Mouse (Mus musculus): ENCODE data around the gene Cage1.

The Cage1 gene

GRCm38 (mm10) chr13:38037044-38037687 lies at the start of gene Cage1:
TSS of gene Cage1 (minus strand) at chr13:38037069.
- DNase-seq (ENCODE audit: low spot score in 2 of 2): peak; percentile 96 to 97

DNA sequence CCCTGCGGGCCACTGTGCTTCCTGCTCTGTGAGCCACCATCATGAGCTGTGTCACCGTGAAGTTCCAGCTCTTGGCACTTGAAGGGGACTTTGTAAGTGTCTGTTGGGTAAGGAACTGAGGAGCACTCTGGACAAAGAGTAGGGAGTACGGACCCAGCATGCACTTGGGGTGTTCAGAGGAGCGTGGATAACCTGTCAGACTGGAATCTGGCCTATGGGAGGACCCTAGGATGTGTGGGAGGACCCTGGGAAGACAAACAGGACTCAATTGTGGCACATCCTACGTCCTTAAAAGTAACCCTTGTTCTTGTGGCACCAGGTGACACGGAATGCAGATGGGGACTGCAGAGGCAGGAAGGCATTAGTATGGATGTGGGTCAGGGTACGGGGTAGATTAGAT lies 44.3 kb upstream of the Cage1 start:
- no peak for DNase-seq (ENCODE audit: low spot score in 2 of 2)

DNA sequence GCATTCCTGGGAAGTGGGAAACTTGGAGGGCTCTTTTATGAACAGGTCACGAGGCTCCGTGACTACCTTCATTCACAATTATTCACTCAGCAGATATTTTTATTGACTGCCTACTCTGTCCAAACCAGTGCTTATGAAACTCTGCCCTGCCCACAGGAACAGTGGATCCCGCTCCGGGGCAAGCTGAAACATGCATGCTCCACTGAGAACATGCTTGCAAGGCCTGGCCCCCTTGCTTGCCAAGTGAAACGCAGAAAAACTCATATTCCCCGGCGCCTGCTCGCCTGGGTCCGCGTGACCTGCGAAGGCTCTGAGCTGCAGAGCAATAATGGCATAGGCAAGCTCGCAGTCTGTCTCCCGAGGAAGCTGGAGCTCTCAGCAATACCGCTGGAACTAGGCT lies 43.9 kb upstream of the Cage1 start:
- no peak for DNase-seq (ENCODE audit: low spot score in 2 of 2)

DNA sequence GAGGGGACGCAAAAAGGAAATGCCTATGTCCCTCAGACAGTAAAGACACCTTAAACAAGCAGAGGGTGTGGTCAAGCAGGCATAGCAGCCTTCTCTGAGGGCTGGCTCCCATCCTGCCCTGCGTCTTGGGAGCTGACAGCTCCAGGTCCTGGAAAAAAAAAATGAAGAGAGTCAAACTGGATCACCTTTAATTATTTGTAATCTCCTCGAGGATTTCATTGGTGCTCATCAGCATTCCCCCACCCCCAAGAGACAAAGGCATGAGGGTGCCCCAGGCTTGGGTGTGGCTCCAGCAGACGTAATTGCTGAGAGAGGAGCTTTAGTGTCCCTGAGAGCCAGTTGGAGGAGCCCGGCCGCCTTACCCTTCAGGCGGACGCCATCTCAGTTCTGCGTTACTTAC lies 43.1 kb upstream of the Cage1 start:
- no peak for DNase-seq (ENCODE audit: low spot score in 2 of 2)

- DNase-seq (ENCODE audit: low spot score in 2 of 2): no peak
Measured at GRCm38 (mm10) chr13:38079366-38079765, 42.5 kb upstream of the Cage1 start.

GRCm38 (mm10) chr13:38078836-38079235 lies 42.0 kb upstream of the Cage1 start:
- no peak for DNase-seq (ENCODE audit: low spot score in 2 of 2)

DNA sequence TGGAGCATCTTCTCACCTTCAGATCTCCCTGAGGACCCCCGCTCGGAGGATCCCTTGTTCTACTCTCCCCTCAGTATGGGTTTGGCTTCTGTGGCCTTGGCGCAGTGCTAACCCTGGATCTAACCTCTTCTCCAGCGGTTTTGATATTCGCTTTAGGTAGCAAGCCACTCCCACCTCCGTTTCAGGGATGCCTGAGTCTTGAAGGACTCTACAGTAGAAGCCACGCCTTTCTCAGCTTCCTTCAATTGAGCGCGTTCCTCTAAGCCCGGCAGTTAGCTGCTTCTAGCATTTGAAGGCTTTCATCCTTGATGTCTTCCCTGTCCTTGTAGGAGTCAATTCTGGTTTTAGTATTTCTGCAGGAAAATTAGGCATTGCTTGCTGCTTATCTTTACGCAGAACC lies 40.2 kb upstream of the Cage1 start:
- DNase-seq (ENCODE audit: low spot score in 2 of 2): no peak

DNA sequence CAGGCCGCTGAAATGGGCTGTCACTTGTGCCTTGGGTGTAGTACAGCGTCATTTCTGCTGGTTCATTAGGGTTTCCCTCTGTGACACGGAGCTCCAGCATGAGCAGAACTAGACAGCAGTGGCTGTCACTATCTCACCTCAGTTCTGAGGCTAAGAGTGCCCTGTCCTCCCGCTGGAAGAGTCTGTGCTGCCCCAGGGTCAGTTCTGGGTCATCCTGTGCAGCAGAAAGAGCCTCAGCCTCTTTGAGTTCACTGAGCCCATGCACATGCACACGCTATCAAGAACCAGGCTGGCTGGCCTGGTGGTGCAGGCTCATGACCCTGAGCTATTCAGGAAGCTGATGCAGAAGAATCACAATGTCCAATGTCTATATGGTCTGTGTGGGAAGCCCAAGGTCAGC lies 37.5 kb upstream of the Cage1 start:
- no peak for DNase-seq (ENCODE audit: low spot score in 2 of 2)

- no peak for DNase-seq (ENCODE audit: low spot score in 2 of 2)
Measured at GRCm38 (mm10) chr13:38073374-38074307, 36.8 kb upstream of the Cage1 start.

DNA sequence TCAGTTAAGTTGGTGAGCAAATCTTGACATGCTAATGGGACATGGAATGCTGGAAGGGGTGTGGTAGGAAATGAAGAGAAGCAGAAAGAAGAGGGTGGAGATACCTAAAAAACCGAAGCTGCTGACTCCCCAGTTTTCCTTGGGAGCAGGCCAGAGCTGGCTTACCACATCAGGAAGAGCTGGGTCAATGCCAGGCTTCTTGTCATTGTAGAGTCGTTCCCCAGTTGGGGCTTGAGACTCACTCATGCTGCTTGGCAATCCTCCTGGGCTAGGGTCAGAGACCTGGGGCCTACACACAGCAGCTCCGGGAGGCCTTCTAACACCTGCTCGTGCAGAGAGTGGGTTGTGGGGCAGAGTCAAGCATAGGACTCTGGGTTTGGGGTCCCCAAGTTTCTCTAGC lies 34.1 kb upstream of the Cage1 start:
- no peak for DNase-seq (ENCODE audit: low spot score in 2 of 2)

- DNase-seq (ENCODE audit: low spot score in 2 of 2): peak; percentile 36 to 52
Measured at GRCm38 (mm10) chr13:38064854-38065663, 28.2 kb upstream of the Cage1 start.

DNA sequence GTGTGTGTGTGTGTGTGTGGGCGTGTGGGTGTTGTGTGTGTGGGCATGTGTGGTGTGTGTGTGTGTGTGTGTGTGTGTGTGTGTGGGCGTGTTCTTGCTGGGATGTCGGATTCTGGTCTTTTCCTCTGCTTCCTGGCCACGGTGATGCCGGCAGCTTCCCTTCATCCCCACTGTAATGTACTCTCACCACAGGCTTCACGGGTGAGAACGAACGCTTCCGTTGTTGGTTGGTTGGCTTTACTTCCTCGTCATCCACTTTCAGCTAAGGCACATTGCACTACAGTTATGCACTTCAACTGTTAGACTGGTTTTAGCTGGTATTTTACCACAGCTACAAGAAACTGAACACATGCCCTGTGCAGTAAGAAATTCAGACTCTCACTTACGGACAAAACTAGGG lies 25.8 kb upstream of the Cage1 start:
- DNase-seq (ENCODE audit: low spot score in 2 of 2): peak; percentile 20 to 32

DNA sequence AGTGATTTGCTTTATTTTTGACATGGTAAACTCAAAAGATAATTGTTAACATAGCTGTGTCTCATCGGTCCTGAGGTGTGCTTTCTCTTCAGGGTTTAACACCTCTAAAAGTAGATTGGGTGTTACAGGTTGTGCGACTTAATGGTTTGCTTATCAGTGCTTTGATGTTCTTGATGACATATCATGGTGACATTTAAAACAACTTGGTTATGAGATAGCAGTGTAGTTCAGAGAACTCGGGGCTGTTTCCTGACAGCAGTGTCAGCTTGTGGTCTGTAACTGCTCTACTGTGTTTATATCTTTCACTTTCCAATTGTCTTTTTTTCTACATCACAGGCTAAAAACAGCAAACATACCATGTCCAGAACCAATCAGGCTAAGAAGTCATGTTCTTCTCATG lies 13.0 kb upstream of the Cage1 start:
- DNase-seq (ENCODE audit: low spot score in 2 of 2): peak; percentile 31 to 63

DNA sequence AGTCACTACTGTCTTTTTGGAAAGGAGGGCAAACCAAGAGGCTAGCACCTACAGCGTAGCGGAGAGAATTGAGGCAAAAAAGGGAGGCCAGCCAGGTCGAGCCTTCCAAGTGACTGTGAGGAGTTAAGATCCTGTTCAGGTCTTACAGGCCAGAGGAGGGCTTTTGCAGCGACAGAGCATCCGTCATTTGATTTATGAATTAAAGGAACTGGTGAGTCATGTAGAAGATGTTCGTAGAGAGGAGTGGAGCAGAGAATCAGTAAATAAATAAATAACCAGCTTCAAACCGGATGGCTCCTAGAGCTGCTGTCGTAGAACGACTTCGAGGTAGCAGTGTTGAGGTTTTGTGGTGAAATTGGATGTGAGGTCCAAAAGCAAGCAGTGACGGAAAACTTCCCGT lies 942 bp upstream of the Cage1 start:
- peak; percentile 51 to 60 for DNase-seq (ENCODE audit: low spot score in 2 of 2)

DNA sequence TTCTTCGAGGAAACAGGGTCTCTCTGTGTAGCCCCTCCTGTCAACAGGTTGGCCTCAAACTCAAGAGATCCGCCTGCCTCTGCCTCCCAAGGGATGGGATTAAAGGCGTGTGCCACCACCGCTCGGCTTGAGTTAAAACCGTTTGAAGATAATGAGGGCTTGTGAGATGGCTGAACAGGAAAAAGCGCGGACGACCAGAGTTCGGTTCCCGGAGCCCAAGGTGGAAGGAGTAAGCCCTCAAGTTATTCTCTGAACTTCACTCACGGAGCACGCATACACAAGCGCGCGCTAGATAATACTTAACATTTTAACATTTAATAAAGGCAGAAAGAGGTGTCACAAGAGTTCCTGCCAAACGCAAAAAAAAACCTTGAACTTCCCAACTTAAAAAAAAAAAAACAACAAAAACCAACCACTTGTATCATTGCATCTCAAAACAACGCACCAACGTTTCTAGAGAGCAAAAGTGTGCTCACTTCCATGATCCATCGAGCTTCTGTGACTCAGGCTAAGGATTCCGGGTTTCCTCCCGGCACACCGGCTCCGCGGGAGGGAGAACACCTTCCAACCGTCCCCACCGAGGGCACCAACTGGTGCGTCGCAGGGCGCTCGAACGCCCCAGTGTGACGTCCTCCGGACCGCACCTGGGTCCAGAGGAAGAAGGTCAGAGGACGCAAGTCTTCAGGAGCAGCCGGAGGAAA lies 376 bp downstream of the Cage1 start, which contains the start of gene Riok1:
Gene Riok1, plus strand, starts transcription at position 653 of the 701 bp plus-strand sequence.
- no peak for DNase-seq (ENCODE audit: low spot score in 2 of 2)

DNA sequence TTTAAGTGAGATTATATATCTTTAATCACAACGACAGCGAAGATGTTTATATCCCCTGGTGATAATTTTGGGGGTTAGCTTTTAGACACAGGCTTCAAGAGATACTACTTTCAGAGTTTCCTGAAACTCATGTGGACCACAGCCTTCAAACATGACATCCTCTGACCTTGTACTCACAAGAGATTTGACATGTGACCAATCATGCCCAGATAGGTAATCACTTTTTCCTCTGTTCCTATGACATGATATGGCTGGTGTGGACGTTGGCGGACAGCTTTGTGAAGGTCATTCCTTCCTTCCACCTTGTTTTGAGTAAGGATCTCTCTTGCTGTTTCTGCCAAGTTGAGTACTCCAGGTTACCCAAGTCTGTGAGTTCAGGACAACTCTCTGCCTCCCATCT lies 8.5 kb downstream of the Cage1 start:
- DNase-seq (ENCODE audit: low spot score in 2 of 2): no peak

- DNase-seq (ENCODE audit: low spot score in 2 of 2): no peak
Measured at GRCm38 (mm10) chr13:38027618-38028248, 9.1 kb downstream of the Cage1 start.

DNA sequence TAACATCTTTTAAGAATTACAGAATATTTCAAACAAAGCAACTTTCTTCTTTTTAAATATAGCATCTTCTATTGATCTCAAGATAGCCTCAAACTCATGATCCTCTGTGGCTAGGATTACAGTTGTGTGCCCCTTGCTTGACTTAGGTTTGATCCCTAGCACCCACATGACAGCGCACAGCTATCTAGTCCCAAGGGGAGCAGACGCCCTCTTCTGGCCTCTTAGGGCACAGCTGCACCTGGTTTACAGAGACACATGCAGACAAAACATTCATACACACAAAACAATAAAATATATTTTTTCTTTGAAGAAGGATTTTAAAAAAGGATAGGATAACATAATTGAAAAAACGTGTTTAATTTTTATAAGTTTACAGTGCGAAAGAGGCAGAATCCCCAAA lies 11.0 kb downstream of the Cage1 start:
- DNase-seq (ENCODE audit: low spot score in 2 of 2): peak in 1 of 2 experiments; percentile 23

DNA sequence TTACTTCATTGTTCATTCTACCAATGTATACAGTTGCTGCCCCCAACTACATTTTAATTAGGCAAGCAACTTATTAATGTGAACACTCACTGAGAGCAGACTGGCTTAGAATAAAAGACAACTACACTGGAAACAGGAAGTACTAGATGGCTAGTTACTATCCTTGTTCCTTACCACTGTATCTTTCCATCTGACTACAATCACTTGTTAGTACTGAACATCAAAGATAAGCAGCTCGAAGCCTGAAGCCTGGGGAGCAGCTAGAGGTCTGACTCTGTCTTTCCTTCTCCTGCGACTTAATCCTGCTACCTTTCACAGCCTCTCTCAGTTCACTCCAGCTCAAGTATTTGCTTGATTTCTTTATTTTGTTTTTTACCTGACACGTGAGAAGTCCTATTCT lies 18.1 kb downstream of the Cage1 start:
- DNase-seq (ENCODE audit: low spot score in 2 of 2): no peak

- no peak for DNase-seq (ENCODE audit: low spot score in 2 of 2)
Measured at GRCm38 (mm10) chr13:38015591-38015990, 21.3 kb downstream of the Cage1 start.

- DNase-seq (ENCODE audit: low spot score in 2 of 2): no peak
Measured at GRCm38 (mm10) chr13:38012436-38012835, 24.4 kb downstream of the Cage1 start.
